Mouse (Mus musculus) megakaryocyte, embryonic 14.5 days (primary cell): ENCODE measurements around the gene Acadm. TPM values are rescaled to one million over a fixed set of nuclear protein-coding genes. Genes with fewer than 3 reads are reported as not detected.

Experiments used
- H3K27me3 ChIP-seq: replicated peaks from 2 replicates; pipeline ENCODE3; 2012; ENCODE audit warnings: inconsistent platforms
- H3K36me3 ChIP-seq: replicated peaks from 2 replicates; pipeline ENCODE3; 2012; ENCODE audit warnings: low read length, inconsistent platforms, mixed read lengths
- H3K4me1 ChIP-seq: 2 replicates; pipeline ENCODE4 v1.6.1; 2012; ENCODE audit warnings: inconsistent platforms
- H3K4me3 ChIP-seq: replicated peaks from 2 replicates; pipeline ENCODE3; 2012; ENCODE audit warnings: moderate library complexity, mild to moderate bottlenecking, inconsistent platforms
- H3K9me3 ChIP-seq: 2 replicates; pipeline ENCODE4 v1.6.1; 2012; ENCODE audit warnings: inconsistent platforms
- FLI1 ChIP-seq: IDR thresholded peaks from 2 replicates; pipeline ENCODE4 v1.6.1; 2012; ENCODE audit warnings: low read length, inconsistent platforms, mixed read lengths
- GATA1 ChIP-seq: IDR thresholded peaks from 3 replicates; pipeline ENCODE4 v1.6.1; 2012; ENCODE audit warnings: mixed read lengths, low read length, inconsistent platforms, borderline replicate concordance
- polyA plus RNA-seq: library from polyadenylated mRNA; stranded (reverse); fragments of >175 nt; gene quantifications from 2 replicates; pipeline ENCODE4 v1.2.3, GENCODE M21; 2012; ENCODE audit warnings: low replicate concordance; ENCODE audit not compliant: insufficient read depth

Gene Acadm
- polyA plus RNA-seq, 1 experiment = 9.9 TPM

DNA sequence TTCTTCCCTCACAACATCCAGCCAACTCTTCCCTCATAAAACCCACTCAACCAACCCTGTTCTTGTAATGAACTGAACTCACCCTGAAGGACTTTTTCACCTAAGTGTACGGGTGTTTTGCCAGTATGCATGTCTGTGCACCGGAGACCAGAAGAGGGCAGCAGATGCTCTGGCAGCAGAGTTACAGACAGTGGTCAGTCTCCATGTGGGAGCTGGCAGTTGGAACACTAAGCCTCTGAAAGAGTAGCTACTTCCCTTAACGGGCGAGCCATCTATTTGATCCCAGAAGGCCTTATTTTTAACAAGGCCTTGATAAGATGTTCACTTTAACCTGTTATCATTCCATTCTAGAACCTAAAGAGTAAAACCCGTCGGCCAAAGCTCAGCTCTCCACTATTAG is 39.8 kb downstream of the Acadm start:
- no peaks in the 10 kb centered on the region for H3K9me3 ChIP-seq
- H3K27me3 ChIP-seq = peaks cover 6% of the 10 kb centered on the region
- H3K4me1 ChIP-seq = peaks cover 40% of the 10 kb centered on the region
- no peak overlapping the region for H3K4me3 ChIP-seq
- TF ChIP-seq FLI1 (no peak), GATA1 (no peak)
- H3K36me3 ChIP-seq = peaks cover 61% of the 10 kb centered on the region

DNA sequence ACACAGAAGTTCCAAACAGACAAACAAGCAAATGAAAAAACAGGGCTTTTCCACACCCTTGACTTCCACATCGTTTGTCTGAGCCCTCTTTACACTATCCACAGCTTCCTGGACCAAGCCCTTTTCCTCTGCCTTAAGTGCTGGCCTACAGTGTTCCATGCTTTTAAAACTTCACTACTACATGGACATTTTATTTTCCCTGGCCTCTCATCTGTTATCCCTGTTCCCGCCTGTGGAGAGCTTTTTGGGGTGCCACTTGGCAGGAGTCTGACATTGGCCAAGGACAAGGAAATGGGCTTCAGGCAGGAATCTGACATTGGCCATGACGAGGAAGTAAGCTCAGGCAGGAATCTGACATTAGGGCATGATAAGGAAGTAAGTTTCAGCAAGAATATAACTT is 41.8 kb downstream of the Acadm start:
- peaks cover 14% of the 10 kb centered on the region for H3K27me3 ChIP-seq
- peaks cover 42% of the 10 kb centered on the region for H3K36me3 ChIP-seq
- TF ChIP-seq GATA1 (no peak), FLI1 (no peak)
- no peaks in the 10 kb centered on the region for H3K9me3 ChIP-seq
- peaks cover 22% of the 10 kb centered on the region for H3K4me1 ChIP-seq
- no peak overlapping the region for H3K4me3 ChIP-seq

DNA sequence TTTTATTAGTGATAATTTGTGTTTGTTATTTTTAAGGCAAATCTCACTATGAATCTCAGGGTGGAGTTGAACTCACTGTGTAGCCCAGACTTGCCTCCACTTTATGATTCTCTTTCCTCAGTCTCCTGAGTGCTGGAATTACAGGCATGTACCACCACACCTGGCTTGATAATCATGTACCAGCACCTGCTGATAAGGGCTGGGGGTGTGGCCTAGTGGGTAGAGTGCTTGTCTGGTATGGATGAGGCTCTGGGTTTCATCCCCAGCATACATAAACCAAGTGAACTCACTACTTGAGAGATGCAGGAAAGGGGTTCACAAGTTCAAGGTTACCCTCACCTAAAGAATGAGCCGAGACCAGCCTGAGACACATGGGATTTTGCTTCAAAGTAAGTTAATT is 42.5 kb downstream of the Acadm start:
- peaks cover 24% of the 10 kb centered on the region for H3K4me1 ChIP-seq
- H3K4me3 ChIP-seq = no peak overlapping the region
- no peaks in the 10 kb centered on the region for H3K9me3 ChIP-seq

DNA sequence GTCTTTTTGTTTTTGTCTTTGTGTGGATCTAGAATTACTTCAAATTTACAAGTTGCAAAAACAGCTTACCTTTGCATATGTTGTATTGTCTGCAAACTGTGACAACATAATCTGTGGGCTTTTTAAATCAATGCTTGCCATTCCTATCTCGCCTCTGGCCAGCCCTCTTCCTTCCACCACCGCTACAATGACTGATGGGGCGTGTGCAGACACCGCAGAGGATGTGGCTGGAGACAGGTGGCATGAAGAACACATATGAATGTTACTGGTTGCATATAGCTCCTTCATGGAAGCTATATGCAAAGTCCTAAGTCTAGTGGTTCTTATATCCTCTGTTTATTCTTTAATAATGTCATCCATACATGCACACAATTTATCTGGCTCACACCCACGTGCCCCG is 47.2 kb downstream of the Acadm start:
- peaks cover 19% of the 10 kb centered on the region for H3K4me1 ChIP-seq

More for the DNA sequence above, 42.5 kb downstream of the Acadm start:
- peaks cover 35% of the 10 kb centered on the region for H3K36me3 ChIP-seq
- peaks cover 19% of the 10 kb centered on the region for H3K27me3 ChIP-seq
- no peak for TF ChIP-seq GATA1
- no peak for TF ChIP-seq FLI1

DNA sequence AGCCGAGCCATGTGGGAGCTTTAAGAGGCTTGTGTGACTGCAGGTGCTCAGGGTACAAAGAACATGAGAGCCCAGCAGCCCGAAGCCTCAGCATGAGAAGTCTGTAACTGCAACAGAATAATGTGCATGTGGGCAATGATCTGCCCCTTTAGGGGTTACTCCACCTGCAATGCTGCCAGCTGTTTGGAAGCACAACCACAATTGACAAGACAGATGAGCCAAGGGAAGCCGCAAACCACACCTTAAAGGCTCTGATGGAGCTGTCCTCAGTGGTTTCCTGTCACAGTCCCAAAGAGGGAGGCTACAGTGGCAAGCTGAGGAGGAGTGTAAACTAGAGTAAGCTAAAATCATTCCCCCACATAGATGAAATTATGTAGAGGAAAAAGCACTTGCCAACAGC is 49.0 kb downstream of the Acadm start:
- Histone ChIP-seq H3K36me3 (no peaks in the 10 kb centered on the region), H3K9me3 (no peaks in the 10 kb centered on the region), H3K4me1 (peaks cover 19% of the 10 kb centered on the region), H3K4me3 (no peak overlapping the region), H3K27me3 (peaks cover 38% of the 10 kb centered on the region)
- TF ChIP-seq FLI1 (no peak), GATA1 (no peak)

More for the DNA sequence above, 47.2 kb downstream of the Acadm start:
- Histone ChIP-seq H3K4me3 (no peak overlapping the region), H3K36me3 (no peaks in the 10 kb centered on the region), H3K27me3 (peaks cover 35% of the 10 kb centered on the region), H3K9me3 (no peaks in the 10 kb centered on the region)
- TF ChIP-seq FLI1 = no peak
- no peak for TF ChIP-seq GATA1

DNA sequence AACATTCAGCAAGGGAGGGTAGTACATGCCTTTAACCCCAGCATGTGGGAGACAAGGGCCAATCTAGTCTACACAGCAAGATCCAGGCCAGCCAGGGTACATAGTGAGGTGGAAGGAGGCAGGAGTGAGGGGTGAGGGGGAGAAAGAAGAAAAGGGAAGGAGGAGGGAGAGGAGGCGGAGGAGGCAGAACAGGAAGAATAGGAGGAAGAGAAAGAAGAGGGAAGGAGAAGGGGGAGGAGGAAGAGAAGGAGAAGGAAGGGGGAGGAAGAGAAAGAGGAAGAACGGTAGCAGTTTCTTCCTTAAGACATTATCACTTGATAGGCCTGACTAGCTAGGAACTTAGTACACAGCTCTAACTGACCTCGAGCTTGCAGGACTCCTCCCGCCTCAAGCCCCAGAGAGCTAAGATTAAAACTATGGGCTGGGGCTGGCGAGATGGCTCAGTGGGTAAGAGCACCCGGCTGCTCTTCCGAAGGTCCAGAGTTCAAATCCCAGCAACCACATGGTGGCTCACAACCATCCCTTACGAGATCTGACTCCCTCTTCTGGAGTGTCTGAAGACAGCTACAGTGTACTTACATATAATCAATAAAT is 55.1 kb downstream of the Acadm start:
- no peaks in the 10 kb centered on the region for H3K36me3 ChIP-seq
- H3K4me1 ChIP-seq = no peaks in the 10 kb centered on the region
- no peak overlapping the region for H3K4me3 ChIP-seq
- TF ChIP-seq FLI1 (no peak), GATA1 (no peak)
- H3K27me3 ChIP-seq = peaks cover 33% of the 10 kb centered on the region
- no peaks in the 10 kb centered on the region for H3K9me3 ChIP-seq

DNA sequence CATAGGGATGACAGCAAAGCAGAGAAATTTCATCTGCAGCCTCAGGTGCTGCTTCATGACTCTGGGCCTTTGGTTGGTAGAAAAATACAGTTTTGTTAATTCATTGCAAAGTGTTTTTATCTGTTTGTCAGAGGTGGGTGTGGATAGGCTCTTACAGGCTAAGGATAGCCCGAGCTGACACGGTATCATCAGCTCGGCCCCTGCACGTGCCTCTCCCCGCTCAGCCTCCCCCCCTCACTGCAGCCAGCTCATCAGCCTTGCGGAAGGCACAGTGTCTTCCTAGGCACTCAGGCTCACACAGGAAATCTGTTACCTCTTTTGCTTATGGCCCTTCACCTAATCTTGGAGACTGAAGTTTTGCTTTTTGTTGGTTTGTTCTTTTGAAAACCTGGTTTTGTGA is 56.3 kb downstream of the Acadm start:
- Histone ChIP-seq H3K4me1 (no peaks in the 10 kb centered on the region), H3K4me3 (no peak overlapping the region), H3K27me3 (peaks cover 35% of the 10 kb centered on the region), H3K36me3 (no peaks in the 10 kb centered on the region), H3K9me3 (no peaks in the 10 kb centered on the region)
- TF ChIP-seq GATA1 = no peak
- TF ChIP-seq FLI1 = no peak

DNA sequence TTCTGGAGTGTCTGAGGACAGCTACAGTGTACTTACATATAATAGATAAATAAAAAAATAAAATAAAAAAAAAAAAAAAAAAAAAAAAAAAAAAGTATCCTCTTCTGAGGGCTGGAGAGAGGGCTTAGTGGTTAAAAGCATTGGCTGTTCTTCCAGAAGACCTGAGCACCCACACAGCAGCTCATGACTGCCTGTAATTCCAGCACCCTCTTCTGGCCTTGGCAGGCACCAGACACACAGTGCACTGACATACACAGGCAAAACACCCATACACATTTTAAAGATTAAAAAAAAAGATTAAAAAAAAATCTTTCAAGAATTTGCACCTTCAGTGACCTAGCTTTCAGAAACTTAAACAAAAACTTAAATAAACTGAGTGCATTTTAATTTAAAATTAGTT is 58.1 kb downstream of the Acadm start:
- Histone ChIP-seq H3K36me3 (no peaks in the 10 kb centered on the region), H3K9me3 (no peaks in the 10 kb centered on the region), H3K27me3 (peaks cover 32% of the 10 kb centered on the region), H3K4me3 (no peak overlapping the region), H3K4me1 (no peaks in the 10 kb centered on the region)
- TF ChIP-seq GATA1 (no peak), FLI1 (no peak)

Other genes starting within 250 kb of the Acadm start
- 0.04 and 1.9 TPM in 2 replicates for gene St6galnac3, start 219.5 kb downstream of the Acadm start, polyA plus RNA-seq
- not detected in 2 replicates for gene Asb17, start 100.4 kb downstream of the Acadm start, polyA plus RNA-seq
- not detected in 2 replicates for gene Msh4, start 38.5 kb downstream of the Acadm start, polyA plus RNA-seq
- gene Rabggtb, start 31.6 kb downstream of the Acadm start, polyA plus RNA-seq = 2.3 and 10.0 TPM in 2 replicates
- not detected in 2 replicates for gene Slc44a5, start 28.8 kb upstream of the Acadm start, polyA plus RNA-seq